Mouse (Mus musculus): ENCODE measurements around the gene Pank4. TPM values are rescaled to one million over a fixed set of nuclear protein-coding genes. Genes with fewer than 3 reads are reported as not detected.

The Pank4 gene
- polyA plus RNA-seq, 1 experiment from 2014 or later, result 36.6 TPM

DNA sequence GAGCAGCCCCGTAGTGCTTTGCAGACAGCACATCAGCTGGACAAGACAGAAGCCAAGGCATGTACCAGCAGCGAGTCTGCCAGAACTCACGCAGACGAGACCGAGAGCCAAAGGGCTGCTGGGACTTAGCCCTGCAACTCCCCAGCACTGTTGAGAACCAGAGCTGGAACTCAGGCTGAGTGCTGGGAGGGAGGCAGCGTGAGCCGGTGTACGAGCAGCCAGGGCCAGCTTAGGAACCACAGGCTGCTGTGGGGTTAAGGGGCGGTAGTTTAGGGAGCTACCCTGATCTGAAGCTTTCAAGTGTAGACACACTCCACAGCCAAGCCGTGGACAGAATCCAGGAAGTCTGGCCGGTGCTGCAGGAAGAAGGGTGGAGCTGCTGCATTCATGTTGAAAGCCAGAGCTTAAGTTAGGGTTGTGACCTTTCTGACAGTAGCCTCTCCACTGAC lies 10.3 kb downstream of the Pank4 start:
- Histone ChIP-seq H3K4me3 (no peak overlapping the region), H3K27me3 (no peaks in the 10 kb centered on the region), H3K4me2 (no peak overlapping the region), H3K27ac (no peak overlapping the region), H3K4me1 (replicated peaks) (no peaks in the 10 kb centered on the region), H3K9me3 (replicated peaks) (no peaks in the 10 kb centered on the region), H3K36me3 (peaks cover 100% of the 10 kb centered on the region), H3K9ac (no peak overlapping the region)
- 77% methylated on average over 11 of the region's 11 CpGs for WGBS
- no peak for ATAC-seq (replicated peaks; ENCODE audit: insufficient number of reproducible peaks, insufficient read depth, low FRiP score, low read depth)

- H3K27me3 ChIP-seq, result peaks cover 14% of the 10 kb centered on the region
- no peak overlapping the region for H3K4me2 ChIP-seq
- 89% methylated on average over 4 of the region's 4 CpGs for WGBS
- ATAC-seq (replicated peaks; ENCODE audit: insufficient number of reproducible peaks, insufficient read depth, low FRiP score, low read depth), result no peak
- peaks cover 4% of the 10 kb centered on the region for H3K4me1 ChIP-seq (replicated peaks)
- peaks cover 63% of the 10 kb centered on the region for H3K36me3 ChIP-seq
- no peak overlapping the region for H3K27ac ChIP-seq
- no peak overlapping the region for H3K4me3 ChIP-seq
- H3K9ac ChIP-seq, result no peak overlapping the region
- no peaks in the 10 kb centered on the region for H3K9me3 ChIP-seq (replicated peaks)
Observed at GRCm38 (mm10) chr4:154980110-154980509, 16.2 kb downstream of the Pank4 start.

- ATAC-seq (replicated peaks; ENCODE audit: insufficient number of reproducible peaks, insufficient read depth, low FRiP score, low read depth), result no peak
- H3K36me3 ChIP-seq, result peaks cover 54% of the 10 kb centered on the region
- H3K4me3 ChIP-seq, result no peak overlapping the region
- H3K27me3 ChIP-seq, result peaks cover 14% of the 10 kb centered on the region
- no peak overlapping the region for H3K4me2 ChIP-seq
- H3K27ac ChIP-seq, result no peak overlapping the region
- 84% methylated on average over 6 of the region's 6 CpGs for WGBS
- no peaks in the 10 kb centered on the region for H3K9me3 ChIP-seq (replicated peaks)
- H3K9ac ChIP-seq, result no peak overlapping the region
- H3K4me1 ChIP-seq (replicated peaks), result peaks cover 10% of the 10 kb centered on the region
Observed at GRCm38 (mm10) chr4:154981076-154981475, 17.2 kb downstream of the Pank4 start.

DNA sequence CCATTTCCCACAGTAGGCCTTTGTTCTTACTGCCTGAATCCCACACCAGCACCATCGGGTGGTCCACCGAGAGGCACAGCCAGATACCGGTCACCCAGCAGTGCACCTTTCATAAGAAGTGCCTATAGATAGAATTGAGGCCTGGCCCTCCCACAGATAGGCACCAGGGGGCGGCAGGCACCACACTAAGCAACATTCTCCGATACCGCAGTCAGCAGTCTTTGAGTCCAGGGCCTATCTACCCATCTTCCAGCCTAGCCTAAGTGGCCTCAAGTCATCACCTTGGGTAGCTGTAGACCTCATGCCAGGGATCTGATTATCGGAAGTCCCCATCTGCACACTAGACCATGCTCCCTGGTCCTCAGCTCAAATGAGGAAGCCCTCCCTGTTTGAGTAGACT lies 17.6 kb downstream of the Pank4 start:
- no peak overlapping the region for H3K27ac ChIP-seq

GRCm38 (mm10) chr4:154982247-154983120 lies 18.6 kb downstream of the Pank4 start:
- Histone ChIP-seq H3K4me2 (no peak overlapping the region), H3K9me3 (replicated peaks) (no peaks in the 10 kb centered on the region), H3K27me3 (peaks cover 24% of the 10 kb centered on the region), H3K4me3 (no peak overlapping the region), H3K9ac (no peak overlapping the region), H3K36me3 (peaks cover 40% of the 10 kb centered on the region), H3K4me1 (replicated peaks) (peaks cover 13% of the 10 kb centered on the region), H3K27ac (no peak overlapping the region)
- ATAC-seq (replicated peaks; ENCODE audit: insufficient number of reproducible peaks, insufficient read depth, low FRiP score, low read depth), result no peak
- 71% methylated on average over 19 of the region's 19 CpGs for WGBS

More for the DNA sequence above, 17.6 kb downstream of the Pank4 start:
- no peak overlapping the region for H3K4me2 ChIP-seq
- H3K9me3 ChIP-seq (replicated peaks), result no peaks in the 10 kb centered on the region
- peaks cover 18% of the 10 kb centered on the region for H3K27me3 ChIP-seq
- ATAC-seq (replicated peaks; ENCODE audit: insufficient number of reproducible peaks, insufficient read depth, low FRiP score, low read depth), result 0 out of 2 replicates have a peak, but pooled peaks have one; percentile 33
- H3K4me1 ChIP-seq (replicated peaks), result peaks cover 13% of the 10 kb centered on the region
- 36% methylated on average over 7 of the region's 7 CpGs for WGBS
- peaks cover 49% of the 10 kb centered on the region for H3K36me3 ChIP-seq
- no peak overlapping the region for H3K4me3 ChIP-seq
- no peak overlapping the region for H3K9ac ChIP-seq

DNA sequence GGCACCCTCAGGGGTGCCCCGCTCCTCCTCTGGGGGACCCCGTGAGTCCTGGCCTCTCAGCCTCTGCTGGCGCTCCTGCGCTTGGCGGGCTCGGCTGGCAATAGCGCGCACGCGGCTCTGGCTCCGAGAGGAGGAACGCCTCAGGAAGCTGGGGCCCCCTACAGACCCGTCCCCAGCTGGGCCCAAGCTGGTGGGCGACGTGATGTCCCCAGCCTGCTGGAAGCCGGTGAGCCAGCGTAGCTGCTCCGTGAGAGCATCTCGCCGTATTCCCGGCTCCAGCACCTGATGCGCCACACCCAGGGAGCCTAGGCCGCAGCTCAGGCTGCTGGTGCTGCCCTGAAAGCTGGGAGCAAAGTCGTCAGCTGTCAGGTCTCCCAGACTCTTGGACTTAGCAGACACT lies 19.8 kb downstream of the Pank4 start:
- no peak overlapping the region for H3K9ac ChIP-seq
- 0 out of 2 replicates have a peak, but pooled peaks have one; percentile 4 for ATAC-seq (replicated peaks; ENCODE audit: insufficient number of reproducible peaks, insufficient read depth, low FRiP score, low read depth)
- no peak overlapping the region for H3K4me3 ChIP-seq
- WGBS, result 22% methylated on average over 24 of the region's 24 CpGs
- no peak overlapping the region for H3K4me2 ChIP-seq
- H3K27ac ChIP-seq, result no peak overlapping the region
- peaks cover 25% of the 10 kb centered on the region for H3K27me3 ChIP-seq
- peaks cover 27% of the 10 kb centered on the region for H3K36me3 ChIP-seq
- no peaks in the 10 kb centered on the region for H3K9me3 ChIP-seq (replicated peaks)
- H3K4me1 ChIP-seq (replicated peaks), result peaks cover 13% of the 10 kb centered on the region

DNA sequence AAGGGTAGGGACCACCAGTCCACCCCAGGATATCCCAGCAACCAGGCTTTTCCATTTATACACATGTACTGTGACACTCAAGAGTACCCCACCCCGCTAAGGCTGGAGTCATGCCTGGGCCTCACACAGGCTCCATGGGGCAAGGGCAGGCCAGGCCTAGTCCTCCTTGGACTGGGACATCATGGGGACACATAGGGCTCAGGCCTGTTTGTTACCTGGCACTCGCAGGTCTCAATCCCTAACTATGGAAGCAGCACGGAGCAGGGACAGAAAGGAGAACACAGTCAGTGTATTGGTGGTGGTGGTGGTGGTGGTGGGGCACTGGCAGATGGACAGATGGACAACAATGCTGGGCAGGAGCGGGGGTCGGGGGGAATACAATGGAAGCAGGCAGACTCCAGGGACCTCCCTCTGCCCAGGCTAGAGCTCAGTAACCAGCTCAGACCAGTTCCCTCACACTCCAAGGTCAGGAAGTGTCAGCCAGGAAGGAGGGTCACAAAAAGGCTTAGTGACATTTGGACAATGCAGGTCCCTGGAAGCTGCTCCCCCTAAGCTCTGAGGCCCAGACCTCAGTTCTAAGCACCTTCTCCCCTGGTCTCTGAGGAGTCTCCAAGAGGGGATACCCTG lies 21.3 kb downstream of the Pank4 start:
- Histone ChIP-seq H3K4me3 (no peak overlapping the region), H3K4me2 (no peak overlapping the region), H3K27me3 (peaks cover 25% of the 10 kb centered on the region), H3K27ac (no peak overlapping the region), H3K36me3 (peaks cover 12% of the 10 kb centered on the region), H3K4me1 (replicated peaks) (peaks cover 13% of the 10 kb centered on the region), H3K9me3 (replicated peaks) (no peaks in the 10 kb centered on the region), H3K9ac (no peak overlapping the region)
- ATAC-seq (replicated peaks; ENCODE audit: insufficient number of reproducible peaks, insufficient read depth, low FRiP score, low read depth), result no peak
- 84% methylated on average over 5 of the region's 5 CpGs for WGBS

GRCm38 (mm10) chr4:154986096-154986495 lies 22.2 kb downstream of the Pank4 start:
- H3K4me3 ChIP-seq, result no peak overlapping the region
- H3K27ac ChIP-seq, result no peak overlapping the region
- no peak for ATAC-seq (replicated peaks; ENCODE audit: insufficient number of reproducible peaks, insufficient read depth, low FRiP score, low read depth)
- H3K27me3 ChIP-seq, result peaks cover 31% of the 10 kb centered on the region
- H3K4me2 ChIP-seq, result peak overlapping the region; percentile 47
- H3K4me1 ChIP-seq (replicated peaks), result peaks cover 13% of the 10 kb centered on the region
- H3K9me3 ChIP-seq (replicated peaks), result no peaks in the 10 kb centered on the region
- WGBS, result 16% methylated on average over 17 of the region's 17 CpGs
- H3K36me3 ChIP-seq, result peaks cover 3% of the 10 kb centered on the region
- no peak overlapping the region for H3K9ac ChIP-seq

GRCm38 (mm10) chr4:154986750-154987149 lies 22.8 kb downstream of the Pank4 start:
- WGBS, result 72% methylated on average over 15 of the region's 15 CpGs
- Histone ChIP-seq H3K4me1 (replicated peaks) (peaks cover 13% of the 10 kb centered on the region), H3K27me3 (peaks cover 31% of the 10 kb centered on the region), H3K27ac (no peak overlapping the region), H3K4me3 (no peak overlapping the region), H3K9ac (no peak overlapping the region), H3K9me3 (replicated peaks) (no peaks in the 10 kb centered on the region), H3K36me3 (no peaks in the 10 kb centered on the region), H3K4me2 (no peak overlapping the region)
- ATAC-seq (replicated peaks; ENCODE audit: insufficient number of reproducible peaks, insufficient read depth, low FRiP score, low read depth), result no peak

DNA sequence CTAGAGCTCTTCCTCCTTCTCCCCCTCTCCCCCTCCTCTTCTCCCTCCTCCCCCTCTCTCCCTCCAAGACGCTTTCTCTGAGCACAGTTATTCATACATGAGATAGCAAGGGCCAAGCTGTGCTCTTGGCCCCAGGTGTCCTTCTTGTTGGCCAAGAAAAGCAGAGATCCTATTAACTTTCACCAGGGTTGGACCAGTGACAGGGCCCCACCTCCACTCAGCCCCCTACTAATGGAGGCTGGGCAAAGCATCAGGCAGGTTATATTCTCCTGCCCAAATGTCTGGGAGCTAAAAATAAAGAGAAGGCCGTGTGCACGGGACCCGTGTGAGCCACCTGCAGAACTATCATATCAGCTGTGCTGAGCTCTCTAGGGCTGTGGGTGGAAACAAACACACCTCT lies 31.0 kb downstream of the Pank4 start:
- H3K4me3 ChIP-seq, result no peak overlapping the region
- H3K27me3 ChIP-seq, result peaks cover 6% of the 10 kb centered on the region
- no peaks in the 10 kb centered on the region for H3K9me3 ChIP-seq (replicated peaks)
- no peak overlapping the region for H3K27ac ChIP-seq
- no peaks in the 10 kb centered on the region for H3K36me3 ChIP-seq
- no peak overlapping the region for H3K9ac ChIP-seq
- 43% methylated on average over 4 of the region's 4 CpGs for WGBS
- ATAC-seq (replicated peaks; ENCODE audit: insufficient number of reproducible peaks, insufficient read depth, low FRiP score, low read depth), result no peak
- H3K4me1 ChIP-seq (replicated peaks), result no peaks in the 10 kb centered on the region
- H3K4me2 ChIP-seq, result no peak overlapping the region

- Histone ChIP-seq H3K9me3 (replicated peaks) (no peaks in the 10 kb centered on the region), H3K9ac (no peak overlapping the region), H3K36me3 (no peaks in the 10 kb centered on the region), H3K4me1 (replicated peaks) (no peaks in the 10 kb centered on the region), H3K4me2 (no peak overlapping the region), H3K4me3 (no peak overlapping the region), H3K27me3 (no peaks in the 10 kb centered on the region; the same call in 1 of the 2 replicates), H3K27ac (no peak overlapping the region)
- ATAC-seq (replicated peaks; ENCODE audit: insufficient number of reproducible peaks, insufficient read depth, low FRiP score, low read depth), result peak; percentile 14; the same call in 1 of the 2 replicates
- WGBS, result 42% methylated on average over 8 of the region's 8 CpGs
Observed at GRCm38 (mm10) chr4:154996572-154997154, 32.7 kb downstream of the Pank4 start.
